Mouse (Mus musculus) embryonic facial prominence, embryonic 14.5 days (tissue): ENCODE data around the gene Cyp1a1. TPM values are rescaled to one million over a fixed set of nuclear protein-coding genes. Genes with fewer than 3 reads are reported as not detected.

Source experiments
- ATAC-seq: fragments of 200-750 bp; cut with Nextera tagmentation; 2 replicates; pipeline ENCODE4 v1.8.0; 2017; ENCODE audit warnings: low read depth, moderate number of reproducible peaks, moderate TSS enrichment
- DNase-seq: peaks from one replicate; pipeline ENCODE4 v3.0.0-alpha.2; 2015; ENCODE audit warnings: low spot score
- H3K27ac ChIP-seq: fragments of 300-500 bp; sonication (generic); replicated peaks from 2 replicates; pipeline ENCODE4 v1.5.1; 2014; ENCODE audit warnings: low read depth, mild to moderate bottlenecking, low read length, moderate library complexity
- H3K27me3 ChIP-seq: fragments of 300-500 bp; sonication (generic); replicated peaks from 2 replicates; pipeline ENCODE4 v1.6.1; 2014; ENCODE audit warnings: low read length; ENCODE audit not compliant: control insufficient read depth, insufficient read depth
- H3K36me3 ChIP-seq: fragments of 300-500 bp; sonication (generic); 2 replicates; pipeline ENCODE4 v1.6.1; 2014; ENCODE audit warnings: low read length, mixed read lengths; ENCODE audit not compliant: control insufficient read depth, insufficient read depth
- H3K4me1 ChIP-seq: fragments of 300-500 bp; sonication (generic); 2 replicates; pipeline ENCODE4 v1.6.1; 2014; ENCODE audit warnings: antibody characterized with exemption, low read length; ENCODE audit not compliant: control insufficient read depth, insufficient read depth
- H3K4me2 ChIP-seq: fragments of 300-500 bp; sonication (generic); 2 replicates; pipeline ENCODE4 v1.6.1; 2014; ENCODE audit warnings: low read depth, mild to moderate bottlenecking, low read length, moderate library complexity, mixed read lengths
- H3K4me3 ChIP-seq: fragments of 300-500 bp; sonication (generic); 2 replicates; pipeline ENCODE4 v1.5.1; 2014; ENCODE audit warnings: low read depth, mild to moderate bottlenecking, low read length
- H3K9ac ChIP-seq: fragments of 300-500 bp; sonication (generic); 2 replicates; pipeline ENCODE4 v1.6.1; 2014; ENCODE audit warnings: low read depth, mild to moderate bottlenecking, low read length, moderate library complexity, mixed read lengths
- H3K9me3 ChIP-seq: fragments of 300-500 bp; sonication (generic); 2 replicates; pipeline ENCODE4 v1.6.1; 2016; ENCODE audit warnings: low read length; ENCODE audit not compliant: control insufficient read depth
- WGBS: fragments of 180-500 bp; shearing (Covaris S2); extraction: QIAGEN DNeasy Blood & Tissue Kit; methylation state at CpG from one replicate; pipeline ENCODE4 v1.1.7; 2014; 5-methylcytosine and 5-hydroxymethylcytosine counted together
- polyA plus RNA-seq: library from polyadenylated mRNA; unstranded; fragments of >200 nt; fragmentation: Nextera tagmentation; extraction: Ambion mirVana; gene quantifications from 2 replicates; pipeline ENCODE4 v1.2.1, GENCODE M21; 2014

Cyp1a1 gene
- polyA plus RNA-seq, 1 experiment from 2014 or later, result 0.08 TPM

DNA sequence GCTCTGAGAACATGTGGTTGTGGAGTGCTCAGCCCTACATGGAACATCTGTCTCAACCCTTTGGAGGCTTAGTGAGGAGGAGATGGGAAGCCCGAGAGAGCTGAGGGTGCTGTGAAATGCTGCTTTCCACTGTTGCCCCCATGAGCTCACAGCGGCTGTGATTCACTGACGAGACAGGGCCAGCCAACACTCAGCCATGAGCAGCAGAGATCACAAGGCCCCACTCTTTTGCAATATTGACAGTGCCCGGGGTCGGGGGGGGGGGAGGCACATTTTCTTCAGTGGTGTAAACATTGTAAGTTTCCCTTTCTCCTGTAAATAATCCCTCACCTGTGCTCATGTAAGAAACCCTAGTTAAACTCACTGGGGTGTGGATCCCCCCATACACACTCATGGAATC, 16.2 kb upstream of the Cyp1a1 start:
- Histone ChIP-seq H3K4me2 (no peak overlapping the region), H3K27ac (no peak overlapping the region), H3K4me1 (no peaks in the 10 kb centered on the region), H3K4me3 (no peak overlapping the region), H3K27me3 (no peaks in the 10 kb centered on the region), H3K9me3 (no peaks in the 10 kb centered on the region), H3K9ac (no peak overlapping the region), H3K36me3 (no peaks in the 10 kb centered on the region)
- no peak for ATAC-seq
- no peak for DNase-seq
- WGBS, result 68% methylated on average over 5 of the region's 5 CpGs

- H3K4me3 ChIP-seq, result no peak overlapping the region
- H3K4me2 ChIP-seq, result no peak overlapping the region
- ATAC-seq, result no peak
- H3K9ac ChIP-seq, result no peak overlapping the region
- H3K27me3 ChIP-seq, result no peaks in the 10 kb centered on the region
- WGBS, result 81% methylated on average over 10 of the region's 10 CpGs
- H3K36me3 ChIP-seq, result no peaks in the 10 kb centered on the region
- H3K4me1 ChIP-seq, result no peaks in the 10 kb centered on the region
- DNase-seq, result no peak
- no peaks in the 10 kb centered on the region for H3K9me3 ChIP-seq
- no peak overlapping the region for H3K27ac ChIP-seq
Observed at GRCm38 (mm10) chr9:57681411-57681810, 6.3 kb upstream of the Cyp1a1 start.

GRCm38 (mm10) chr9:57683520-57683919, 4.2 kb upstream of the Cyp1a1 start, which contains the start of gene Cyp1a2:
Cyp1a2 (minus strand) TSS chr9:57683703.
- no peak within 1 kb of the TSS for H3K4me2 ChIP-seq
- no peak within 1 kb of the TSS for H3K4me3 ChIP-seq
- no peaks in the 10 kb centered on the region for H3K36me3 ChIP-seq
- H3K27me3 ChIP-seq, result no peaks in the 10 kb centered on the region
- DNase-seq, result no peak
- H3K9ac ChIP-seq, result no peak within 1 kb of the TSS
- no peak within 1 kb of the TSS for H3K27ac ChIP-seq
- no peaks in the 10 kb centered on the region for H3K4me1 ChIP-seq
- no peaks in the 10 kb centered on the region for H3K9me3 ChIP-seq
- ATAC-seq, result no peak
- 68% methylated on average over 5 of the region's 5 CpGs for WGBS

GRCm38 (mm10) chr9:57686011-57686410, 1.7 kb upstream of the Cyp1a1 start:
- Histone ChIP-seq H3K4me2 (no peak overlapping the region), H3K27ac (no peak overlapping the region), H3K27me3 (no peaks in the 10 kb centered on the region), H3K4me3 (no peak overlapping the region), H3K4me1 (no peaks in the 10 kb centered on the region), H3K9me3 (no peaks in the 10 kb centered on the region), H3K36me3 (no peaks in the 10 kb centered on the region), H3K9ac (no peak overlapping the region)
- ATAC-seq, result no peak
- WGBS, result 92% methylated on average over 5 of the region's 5 CpGs
- no peak for DNase-seq

GRCm38 (mm10) chr9:57688158-57688557, 430 bp downstream of the Cyp1a1 start:
- Histone ChIP-seq H3K9me3 (no peaks in the 10 kb centered on the region), H3K27me3 (no peaks in the 10 kb centered on the region), H3K9ac (no peak overlapping the region), H3K27ac (no peak overlapping the region), H3K36me3 (no peaks in the 10 kb centered on the region), H3K4me2 (no peak overlapping the region), H3K4me1 (no peaks in the 10 kb centered on the region), H3K4me3 (no peak overlapping the region)
- 38% methylated on average over 2 of the region's 2 CpGs for WGBS
- DNase-seq (no peak), ATAC-seq (no peak)

- Histone ChIP-seq H3K4me1 (no peaks in the 10 kb centered on the region), H3K9me3 (no peaks in the 10 kb centered on the region), H3K4me3 (no peak overlapping the region), H3K27me3 (no peaks in the 10 kb centered on the region), H3K9ac (no peak overlapping the region), H3K27ac (no peak overlapping the region), H3K4me2 (no peak overlapping the region), H3K36me3 (no peaks in the 10 kb centered on the region)
- 64% methylated on average over 2 of the region's 2 CpGs for WGBS
- DNase-seq, result no peak
- no peak for ATAC-seq
Observed at GRCm38 (mm10) chr9:57688606-57689005, 878 bp downstream of the Cyp1a1 start.

GRCm38 (mm10) chr9:57694108-57694507, 6.4 kb downstream of the Cyp1a1 start:
- Histone ChIP-seq H3K4me2 (no peak overlapping the region), H3K9ac (no peak overlapping the region), H3K4me3 (no peak overlapping the region), H3K27ac (no peak overlapping the region), H3K4me1 (peaks cover 5% of the 10 kb centered on the region; the same call in 1 of the 2 replicates), H3K9me3 (no peaks in the 10 kb centered on the region), H3K36me3 (no peaks in the 10 kb centered on the region), H3K27me3 (peaks cover 31% of the 10 kb centered on the region)
- 84% methylated on average over 2 of the region's 2 CpGs for WGBS
- DNase-seq (no peak), ATAC-seq (no peak)

DNA sequence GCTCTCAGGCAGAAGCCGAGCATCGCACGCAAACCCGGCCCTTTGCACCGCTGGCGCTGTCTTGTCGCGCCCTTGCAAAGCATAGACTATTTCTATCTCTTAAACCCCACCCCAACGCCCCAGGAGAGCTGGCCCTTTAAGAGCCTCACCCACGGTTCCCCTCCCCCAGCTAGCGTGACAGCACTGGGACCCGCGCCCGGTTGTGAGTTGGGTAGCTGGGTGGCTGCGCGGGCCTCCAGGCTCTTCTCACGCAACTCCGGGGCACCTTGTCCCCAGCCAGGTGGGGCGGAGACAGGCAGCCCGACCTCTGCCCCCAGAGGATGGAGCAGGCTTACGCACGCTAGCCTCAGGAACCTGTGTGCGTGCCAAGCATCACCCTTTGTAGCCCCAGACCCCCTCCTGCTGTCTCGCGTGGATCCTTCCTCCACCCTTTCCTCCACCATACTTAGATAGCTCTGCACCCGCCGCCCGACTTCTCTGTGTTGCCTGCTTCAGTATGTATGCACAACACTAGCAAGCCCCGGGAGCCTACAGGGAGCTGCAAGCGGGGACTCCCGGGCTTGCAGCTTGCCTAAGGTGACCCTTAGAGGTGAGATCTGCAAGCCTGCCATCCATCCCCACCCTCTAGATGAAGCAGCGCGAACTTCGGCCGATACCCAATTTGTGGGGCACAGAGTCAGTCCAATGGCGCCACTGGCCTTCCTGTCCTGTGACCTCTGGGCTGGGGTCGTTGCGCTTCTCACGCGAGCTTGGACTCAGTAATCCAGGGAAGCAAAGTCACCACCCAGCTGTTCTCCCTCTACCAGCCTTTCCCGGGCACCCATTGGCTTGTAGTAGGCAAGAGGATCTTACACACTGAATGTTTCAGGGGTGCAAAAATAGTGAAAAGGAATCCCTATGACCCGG, 8.9 kb downstream of the Cyp1a1 start:
- H3K9me3 ChIP-seq, result no peaks in the 10 kb centered on the region
- peaks cover 5% of the 10 kb centered on the region; the same call in 1 of the 2 replicates for H3K4me1 ChIP-seq
- H3K36me3 ChIP-seq, result no peaks in the 10 kb centered on the region
- H3K4me3 ChIP-seq, result peak overlapping the region; percentile 44
- ATAC-seq (0 out of 2 replicates have a peak, but pooled peaks have one; percentile 53), DNase-seq (peak; percentile 57)
- under 1% methylated on average over 38 of the region's 42 CpGs for WGBS
- peak overlapping the region; percentile 53 for H3K9ac ChIP-seq
- H3K27me3 ChIP-seq, result peaks cover 31% of the 10 kb centered on the region
- H3K4me2 ChIP-seq, result peak overlapping the region; percentile 73
- H3K27ac ChIP-seq, result no peak overlapping the region

DNA sequence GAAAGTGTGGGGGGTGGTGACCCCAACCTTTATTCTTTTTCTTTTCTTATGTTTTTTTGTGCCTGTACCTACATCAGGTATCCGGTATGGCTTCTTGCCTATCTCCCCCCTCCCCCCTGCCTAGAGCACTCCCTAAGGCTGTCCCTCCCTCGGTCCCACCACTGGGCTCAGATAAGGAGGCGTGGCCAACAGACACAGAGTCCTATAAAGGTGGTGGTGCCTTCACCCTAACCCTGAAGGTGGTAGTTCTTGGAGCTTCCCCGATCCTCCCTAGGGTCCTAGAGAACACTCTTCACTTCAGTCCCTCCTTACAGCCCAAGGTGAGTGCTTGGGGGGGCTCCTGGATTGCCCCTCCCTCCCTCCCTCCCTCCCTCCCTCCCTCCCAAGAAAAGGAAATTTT, 9.7 kb downstream of the Cyp1a1 start:
- H3K27me3 ChIP-seq, result peaks cover 31% of the 10 kb centered on the region
- H3K4me3 ChIP-seq, result no peak overlapping the region
- ATAC-seq, result no peak

More for the DNA sequence above, 9.7 kb downstream of the Cyp1a1 start:
- no peak overlapping the region for H3K4me2 ChIP-seq
- no peaks in the 10 kb centered on the region for H3K36me3 ChIP-seq
- no peak overlapping the region for H3K9ac ChIP-seq
- peaks cover 5% of the 10 kb centered on the region; the same call in 1 of the 2 replicates for H3K4me1 ChIP-seq
- no peak for DNase-seq
- H3K9me3 ChIP-seq, result no peaks in the 10 kb centered on the region
- WGBS, result 23% methylated on average over 4 of the region's 4 CpGs
- no peak overlapping the region for H3K27ac ChIP-seq
